Mouse (Mus musculus): ENCODE results near the gene Gm21992.
"Not testable (repeated sequence)": the region's sequence is repeated elsewhere in the genome, so short reads cannot be mapped to it uniquely, and the experiment has no call there.

The Gm21992 gene

DNA sequence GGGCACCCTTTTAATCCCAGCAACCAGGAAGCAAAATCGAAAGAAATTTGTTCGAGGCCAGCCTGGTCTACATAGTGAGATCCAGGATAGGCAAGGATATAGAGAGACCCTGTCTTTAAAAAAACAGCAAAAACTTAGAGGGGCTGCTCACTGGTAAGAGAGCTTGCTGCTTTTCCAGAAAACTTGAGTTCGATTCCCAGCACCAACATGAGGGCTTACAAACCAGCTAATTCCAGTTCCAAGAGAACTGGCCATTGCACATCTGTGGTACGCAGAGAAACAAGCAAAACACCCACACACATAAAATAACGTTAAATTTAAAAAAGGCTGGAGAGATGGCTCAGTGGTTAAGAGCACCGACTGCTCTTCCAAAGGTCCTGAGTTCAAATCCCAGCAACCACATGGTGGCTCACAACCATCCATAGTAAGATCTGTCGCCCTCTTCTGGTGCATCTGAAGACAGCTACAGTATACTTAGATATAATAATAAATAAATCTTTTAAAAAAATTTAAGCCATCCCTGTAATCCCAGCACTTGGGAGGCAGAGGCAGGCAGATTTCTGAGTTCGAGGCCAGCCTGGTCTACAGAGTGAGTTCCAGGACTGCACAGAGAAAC lies 1.0 kb upstream of the Gm21992 start:
- not testable (repeated sequence) for DNase-seq (ENCODE audit: low read depth)

- DNase-seq (ENCODE audit: low read depth): no peak
These were observed 464 bp upstream of the Gm21992 start for GRCm38 (mm10) chr19:4811909-4812242.

DNA sequence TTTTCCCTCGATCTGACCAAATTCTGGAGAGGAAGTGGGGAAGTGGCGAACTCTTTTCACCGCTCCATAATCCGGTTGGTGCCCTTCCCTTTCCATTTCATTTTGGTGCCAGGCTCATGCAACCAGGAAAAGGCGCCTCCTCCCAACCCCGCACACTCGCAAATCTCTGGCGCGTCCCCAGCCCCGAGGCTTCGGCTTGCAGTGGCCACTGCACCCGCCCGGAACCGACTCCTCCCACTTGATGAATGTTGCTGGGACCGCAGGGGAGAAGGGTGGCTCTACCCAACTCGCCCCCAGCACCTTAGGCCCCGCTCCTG lies 708 bp downstream of the Gm21992 start:
- DNase-seq (ENCODE audit: low read depth): no peak

DNA sequence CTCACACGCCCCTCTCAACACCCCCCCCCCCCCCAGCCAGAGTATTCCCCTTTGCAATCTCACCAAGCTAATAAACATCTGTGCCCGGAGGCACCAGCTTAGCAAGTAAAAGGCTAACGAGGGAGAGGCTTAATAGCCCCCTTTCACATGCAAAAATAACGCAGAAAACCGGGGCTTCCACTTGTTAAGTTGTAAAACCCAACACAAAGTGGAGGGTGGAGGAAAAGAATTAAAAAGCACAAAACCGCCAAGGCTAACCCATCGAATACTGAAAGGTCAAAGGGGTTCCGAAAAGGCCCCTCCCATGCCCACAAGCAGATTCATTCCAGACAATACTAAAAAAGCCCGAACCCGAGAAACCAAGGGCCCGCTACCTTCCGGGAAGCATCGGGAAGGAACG lies 1.1 kb downstream of the Gm21992 start:
- DNase-seq (ENCODE audit: low read depth): no peak

DNA sequence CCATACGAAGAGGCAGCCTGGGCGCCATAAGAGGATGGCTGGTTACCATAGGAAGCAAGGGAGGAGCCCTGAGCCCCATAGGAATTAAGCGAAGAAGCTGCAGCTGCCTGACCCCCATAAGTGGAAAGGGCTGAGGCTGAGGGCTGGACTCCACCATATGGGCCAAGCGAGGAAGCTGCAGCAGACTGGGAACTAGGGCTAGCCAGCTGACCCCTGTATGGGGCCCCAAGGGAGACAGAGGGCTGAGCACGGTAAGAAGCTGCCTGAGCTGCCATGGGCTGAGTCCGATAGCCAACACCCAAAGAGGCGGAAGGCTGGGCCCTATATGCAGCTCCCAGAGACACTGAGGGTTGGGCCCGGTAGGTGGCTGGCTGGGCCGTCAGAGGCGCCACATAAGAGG lies 8.1 kb downstream of the Gm21992 start:
- no peak for DNase-seq (ENCODE audit: low read depth)

DNA sequence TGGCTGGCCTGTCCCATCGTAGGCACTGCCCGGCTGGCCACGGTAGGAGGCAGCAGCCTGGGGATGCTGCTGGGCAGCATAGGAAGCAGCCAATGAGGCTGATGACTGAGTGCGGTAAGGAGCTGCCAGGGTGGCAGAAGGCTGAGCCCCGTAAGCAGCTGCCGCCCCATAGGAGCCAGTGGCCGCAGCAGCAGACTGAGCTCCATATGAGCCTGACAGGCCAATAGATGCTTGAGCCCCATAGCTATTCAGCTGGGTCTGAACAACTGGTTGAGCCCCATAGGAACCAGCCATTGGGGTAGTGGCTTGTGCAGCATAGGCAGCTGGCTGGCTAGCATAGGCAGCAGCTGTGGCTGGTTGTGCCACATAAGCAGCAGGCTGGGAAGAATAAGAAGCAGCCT lies 8.7 kb downstream of the Gm21992 start:
- DNase-seq (ENCODE audit: low read depth): no peak

DNA sequence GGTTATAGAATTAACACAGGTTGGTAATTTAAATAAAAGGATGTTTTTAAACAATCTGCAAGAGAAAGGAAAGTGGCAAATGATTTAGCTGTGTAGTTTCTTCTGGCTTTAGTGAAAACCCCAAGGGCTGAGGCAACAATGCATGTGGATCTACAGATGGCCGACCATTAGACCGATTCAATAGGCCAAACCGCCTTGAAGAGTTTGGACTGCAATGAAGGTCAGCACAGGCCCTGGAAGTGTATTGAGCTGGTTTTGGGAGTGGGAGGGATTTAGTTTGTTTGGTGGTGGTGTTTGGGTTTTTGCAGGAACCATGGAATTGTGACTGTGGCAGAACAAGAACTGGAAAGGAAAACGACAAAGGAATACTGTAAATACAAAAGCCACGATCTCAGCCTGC lies 12.3 kb downstream of the Gm21992 start:
- DNase-seq (ENCODE audit: low read depth): no peak

GRCm38 (mm10) chr19:4797846-4798245 lies 13.6 kb downstream of the Gm21992 start:
- DNase-seq (ENCODE audit: low read depth): no peak

GRCm38 (mm10) chr19:4795929-4796328 lies 15.5 kb downstream of the Gm21992 start:
- no peak for DNase-seq (ENCODE audit: low read depth)

- peak; percentile 99 for DNase-seq (ENCODE audit: low read depth)
These were observed 17.5 kb downstream of the Gm21992 start, which contains the start of gene Rbm4 for GRCm38 (mm10) chr19:4793831-4794422. Gene Rbm4 (minus strand): TSS chr19:4793901.

GRCm38 (mm10) chr19:4793281-4793830 lies 18.1 kb downstream of the Gm21992 start:
- DNase-seq (ENCODE audit: low read depth): no peak

DNA sequence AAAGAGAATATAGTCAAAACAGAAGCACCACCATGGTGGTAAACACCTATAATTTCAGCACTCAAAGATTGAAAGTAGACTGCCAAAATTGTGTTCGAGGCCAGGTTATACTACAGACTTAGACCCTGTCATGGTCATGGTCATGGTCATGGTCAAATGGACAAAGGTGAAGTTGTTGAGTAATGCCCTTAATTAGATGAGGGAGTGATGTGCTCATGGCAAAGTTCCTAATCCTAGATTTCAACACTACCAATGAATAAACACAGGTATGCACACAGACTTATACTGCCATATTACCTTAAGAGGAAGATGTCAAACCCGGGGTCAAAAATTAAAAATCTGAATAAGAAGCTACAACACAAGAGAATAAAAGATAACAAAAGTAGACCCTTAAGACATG lies 25.1 kb downstream of the Gm21992 start:
- DNase-seq (ENCODE audit: low read depth): no peak

DNA sequence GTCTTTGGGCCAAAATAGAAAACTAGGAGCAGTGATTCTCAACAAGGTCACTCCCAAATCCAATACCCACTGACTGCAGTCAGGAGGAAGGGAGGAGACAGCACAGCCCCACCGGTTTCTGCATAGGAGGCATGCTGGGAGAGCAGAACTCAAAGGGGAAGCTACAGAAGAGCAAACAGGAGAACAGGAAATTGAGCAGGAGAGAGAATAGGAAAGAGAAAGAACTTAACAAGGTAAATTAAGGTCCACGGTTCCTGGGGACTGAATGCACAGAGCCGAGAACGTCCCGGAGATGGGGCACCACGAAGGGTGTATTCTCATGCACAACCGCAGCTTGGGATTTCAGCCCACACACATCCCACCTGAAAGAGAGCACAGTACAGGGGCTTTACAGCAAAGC lies 26.2 kb downstream of the Gm21992 start:
- no peak for DNase-seq (ENCODE audit: low read depth)

DNA sequence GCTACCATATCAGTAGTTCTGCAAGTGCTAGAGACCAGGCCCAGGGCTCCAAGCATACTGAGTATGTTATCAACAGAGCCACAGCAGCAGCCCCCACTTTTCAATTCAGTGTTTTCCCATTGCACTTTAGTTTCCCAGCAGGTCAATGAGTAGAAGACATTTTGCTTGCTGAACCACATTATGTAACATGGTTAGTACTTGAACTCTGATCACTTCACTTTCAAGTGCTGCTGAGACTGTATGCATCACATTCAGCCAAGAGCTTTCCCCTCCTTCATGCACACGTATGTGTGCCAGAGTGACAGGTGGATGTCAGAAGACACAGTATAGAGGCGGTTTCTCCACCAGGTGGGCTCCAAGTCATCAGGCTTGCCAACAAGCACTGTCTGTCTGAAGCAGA lies 28.5 kb downstream of the Gm21992 start:
- DNase-seq (ENCODE audit: low read depth): no peak

GRCm38 (mm10) chr19:4772785-4773184 lies 38.6 kb downstream of the Gm21992 start:
- DNase-seq (ENCODE audit: low read depth): no peak

- DNase-seq (ENCODE audit: low read depth): no peak
These were observed 43.8 kb downstream of the Gm21992 start for GRCm38 (mm10) chr19:4767507-4768148.

GRCm38 (mm10) chr19:4762876-4763275 lies 48.5 kb downstream of the Gm21992 start:
- no peak for DNase-seq (ENCODE audit: low read depth)

GRCm38 (mm10) chr19:4760544-4760943 lies 50.9 kb downstream of the Gm21992 start:
- DNase-seq (ENCODE audit: low read depth): not testable (repeated sequence)

GRCm38 (mm10) chr19:4756921-4757320 lies 54.5 kb downstream of the Gm21992 start:
- no peak for DNase-seq (ENCODE audit: low read depth)

DNA sequence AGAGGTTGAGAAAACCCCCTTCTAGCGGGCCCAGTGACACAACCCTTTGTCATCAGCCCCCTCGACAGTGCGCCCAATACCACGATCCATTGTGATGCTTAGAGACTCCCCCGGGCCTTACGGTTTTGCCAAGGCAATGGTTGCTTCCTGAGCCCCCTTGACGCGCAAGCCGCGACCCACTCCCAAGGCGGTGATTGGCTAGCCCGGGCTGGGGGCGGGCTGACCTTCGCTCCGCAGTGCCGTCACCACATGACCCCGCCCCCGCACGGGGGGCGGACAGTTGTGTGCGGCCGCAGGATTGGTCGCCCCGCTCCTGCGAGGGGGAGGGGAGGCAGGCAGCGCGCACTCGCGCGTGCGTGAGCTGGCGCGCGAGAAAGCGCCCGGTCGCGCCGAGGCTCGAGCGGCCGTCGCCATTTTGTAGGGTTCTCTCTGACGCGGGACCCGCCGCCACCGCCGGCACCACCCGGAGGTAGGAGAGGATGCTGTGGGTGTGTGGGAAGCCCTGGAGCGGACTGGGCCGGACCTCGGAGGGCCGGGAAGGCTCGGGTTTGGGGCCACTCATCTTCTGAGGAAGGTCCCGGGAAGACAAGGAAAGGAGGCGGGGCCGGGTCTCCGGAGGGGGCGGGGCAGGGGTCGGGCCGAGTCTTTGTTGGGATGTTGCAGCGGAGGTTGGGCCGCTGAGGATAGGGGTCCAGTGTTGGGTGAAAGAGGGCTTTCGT lies 55.1 kb downstream of the Gm21992 start, which contains the start of gene Rbm4b:
TSS of gene Rbm4b (plus strand) at position 305 of the 719 bp plus-strand sequence.
- peak; percentile 85 for DNase-seq (ENCODE audit: low read depth)

GRCm38 (mm10) chr19:4755565-4756192 lies 55.7 kb downstream of the Gm21992 start:
- DNase-seq (ENCODE audit: low read depth): peak; percentile 63

DNA sequence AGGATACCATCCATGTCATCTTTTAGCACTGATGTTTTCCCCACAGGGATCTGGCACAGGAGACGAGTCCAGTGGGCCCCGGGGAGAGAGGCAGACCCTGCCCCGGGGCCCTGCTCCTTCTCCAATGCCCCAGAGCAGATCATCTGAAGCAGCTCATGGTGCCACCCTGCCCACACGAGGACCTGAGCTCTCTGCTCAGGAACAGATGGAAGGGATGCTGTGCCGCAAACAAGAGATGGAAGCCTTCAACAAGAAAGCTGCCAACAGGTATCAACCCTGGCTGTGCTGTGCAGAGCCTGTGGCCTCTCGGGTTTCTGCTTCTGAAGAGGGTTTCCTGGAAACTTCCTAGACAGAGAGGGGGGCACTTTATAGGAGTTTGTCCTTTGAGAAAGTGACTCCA lies 61.4 kb downstream of the Gm21992 start:
- no peak for DNase-seq (ENCODE audit: low read depth)
